16 mouse cellular contexts compared by ENCODE assay signal in genomic region chr11:107572551-107572950, GRCm38 (mm10). TPM values are rescaled to one million over a fixed set of nuclear protein-coding genes. Genes with fewer than 3 reads are reported as not detected.
DNase-seq lines count a peak whose midpoint lies in the region; ATAC-seq and TF ChIP-seq lines count a peak whose summit lies in the region.
"Had no signal": no experiment of that assay in that cellular context is flagged by ENCODE, and none has a peak within 500 bp of the region (broad histone marks: within the 10 kb centered on the region; RNA-seq: fewer than 3 reads in every experiment).

No protein-coding gene starts in this region.

- peaks cover 15% of the 10 kb centered on the region for H3K36me3 ChIP-seq in heart, embryonic 16.5 days (ENCODE audit: control insufficient read depth, insufficient read depth)
- peaks cover 81% of the 10 kb centered on the region for H3K36me3 ChIP-seq in megakaryocyte, embryonic 14.5 days (replicated peaks; ENCODE audit: low read length)
- H3K36me3 ChIP-seq in stomach, embryonic 15.5 days, result peaks cover 21% of the 10 kb centered on the region
- peaks cover 53% of the 10 kb centered on the region for H3K36me3 ChIP-seq in forebrain, embryonic 13.5 days (ENCODE audit: poor library complexity, severe bottlenecking)

- H3K27ac ChIP-seq in gastrocnemius, adult 2 months, result no peak overlapping the region
- peak overlapping the region; percentile 19; the same call in 1 of the 2 replicates for H3K27ac ChIP-seq in heart, embryonic 16.5 days (ENCODE audit: low read length)
- 0 out of 2 replicates have a peak overlapping the region, but pooled peaks have one; percentile 31 for H3K27ac ChIP-seq in stomach, embryonic 15.5 days
- no peak overlapping the region for H3K27ac ChIP-seq in forebrain, embryonic 13.5 days
- H3K27ac ChIP-seq: embryonic facial prominence, embryonic 10.5 days; heart, adult 2 months; hindbrain, embryonic 10.5 days; hindbrain, embryonic 14.5 days had no signal

- H3K4me2 ChIP-seq in heart, embryonic 16.5 days (ENCODE audit: low read depth, low read length), result no peak overlapping the region
- H3K4me2 ChIP-seq in stomach, embryonic 15.5 days, result no peak overlapping the region
- no peak overlapping the region for H3K4me2 ChIP-seq in forebrain, embryonic 13.5 days
- H3K4me2 ChIP-seq: hindbrain, embryonic 14.5 days had no signal

- TF ChIP-seq CTCF in gastrocnemius, adult 2 months (IDR thresholded peaks at IDR 0.05), result no peak

- H3K9me3 ChIP-seq in heart, embryonic 16.5 days (replicated peaks; ENCODE audit: control insufficient read depth, low read length), result no peaks in the 10 kb centered on the region
- no peaks in the 10 kb centered on the region for H3K9me3 ChIP-seq in megakaryocyte, embryonic 14.5 days
- no peaks in the 10 kb centered on the region for H3K9me3 ChIP-seq in stomach, embryonic 15.5 days
- H3K9me3 ChIP-seq in forebrain, embryonic 13.5 days (replicated peaks), result no peaks in the 10 kb centered on the region
- H3K9me3 ChIP-seq: G1E; hindbrain, embryonic 10.5 days had no signal

- no peak overlapping the region for H3K9ac ChIP-seq in heart, embryonic 16.5 days (ENCODE audit: low read length)
- no peak overlapping the region for H3K9ac ChIP-seq in stomach, embryonic 15.5 days
- no peak overlapping the region for H3K9ac ChIP-seq in forebrain, embryonic 13.5 days
- H3K9ac ChIP-seq: hindbrain, embryonic 14.5 days had no signal

- ATAC-seq in heart, embryonic 16.5 days (replicated peaks; ENCODE audit: extremely low read depth, insufficient read depth, low FRiP score), result no peak
- ATAC-seq in megakaryocyte, adult 5-6 weeks (ENCODE audit: poor library complexity, severe bottlenecking), result no peak
- no peak for ATAC-seq in stomach, embryonic 15.5 days (ENCODE audit: insufficient read depth, low FRiP score, low read depth)
- no peak for ATAC-seq in forebrain, embryonic 13.5 days
- ATAC-seq: CD4-positive, CD25-positive, alpha-beta regulatory T cell, adult 4 months; forebrain, embryonic 14.5 days had no signal

- WGBS in heart, embryonic 16.5 days, result 82% methylated on average over 3 of the region's 3 CpGs
- 82% methylated on average over 3 of the region's 3 CpGs for WGBS in stomach, embryonic 15.5 days
- WGBS in forebrain, embryonic 13.5 days, result 91% methylated on average over 3 of the region's 3 CpGs

- intact Hi-C loops in gastrocnemius, adult 2 months (cut with DNase I), result no loop called here
- intact Hi-C loops in heart, postnatal 36 days (cut with DNase I), result loop anchor here (10.0 kb wide), 1 partner anchor 58 kb away; no protein-coding TSS in a partner anchor

- H3K27me3 ChIP-seq in heart, embryonic 16.5 days (ENCODE audit: control insufficient read depth, insufficient read depth, low read length), result no peaks in the 10 kb centered on the region
- H3K27me3 ChIP-seq in megakaryocyte, embryonic 14.5 days (replicated peaks), result no peaks in the 10 kb centered on the region
- H3K27me3 ChIP-seq in stomach, embryonic 15.5 days (replicated peaks), result no peaks in the 10 kb centered on the region
- no peaks in the 10 kb centered on the region for H3K27me3 ChIP-seq in forebrain, embryonic 13.5 days

- peaks cover 30% of the 10 kb centered on the region for H3K4me1 ChIP-seq in heart, embryonic 16.5 days (ENCODE audit: control insufficient read depth, insufficient read depth, low read length)
- H3K4me1 ChIP-seq in megakaryocyte, embryonic 14.5 days, result peaks cover 58% of the 10 kb centered on the region
- H3K4me1 ChIP-seq in stomach, embryonic 15.5 days, result peaks cover 13% of the 10 kb centered on the region
- H3K4me1 ChIP-seq in forebrain, embryonic 13.5 days, result no peaks in the 10 kb centered on the region

- peak; percentile 35 for DNase-seq in gastrocnemius, adult 2 months
- no peak for DNase-seq in gastrocnemius, adult 18-20 months (ENCODE audit: low spot score)
- no peak for DNase-seq in heart, postnatal 36 days
- DNase-seq: B cell, adult 2 months had no signal

- H3K4me3 ChIP-seq in gastrocnemius, adult 2 months, result no peak overlapping the region
- H3K4me3 ChIP-seq in heart, embryonic 16.5 days (ENCODE audit: low read length), result no peak overlapping the region
- peak overlapping the region; percentile 30 for H3K4me3 ChIP-seq in megakaryocyte, embryonic 14.5 days (replicated peaks)
- no peak overlapping the region for H3K4me3 ChIP-seq in stomach, embryonic 15.5 days (replicated peaks)
- no peak overlapping the region for H3K4me3 ChIP-seq in forebrain, embryonic 13.5 days
- H3K4me3 ChIP-seq: embryonic facial prominence, embryonic 10.5 days; heart, adult 2 months; hindbrain, embryonic 10.5 days had no signal

RNA-seq across cellular contexts. Expression of gene Helz, which starts 24.8 kb away (rescaled TPM):
- 10 to 100 TPM; 16.2 to 21.1 TPM for total RNA-seq in gastrocnemius, adult 2 months (2021)
- 10 to 100 TPM; 17.6 to 18.2 TPM for total RNA-seq in gastrocnemius, adult 18-20 months (2021)
- polyA plus RNA-seq in heart, embryonic 16.5 days (2015; fragmentation: Nextera tagmentation; extraction: Ambion mirVana), result 13.9 TPM in 2 replicates
- 10 to 100 TPM; 24.4 to 27.7 TPM for total RNA-seq in heart, postnatal 36 days (2021)
- 99.4 and 174 TPM in 2 replicates for polyA plus RNA-seq in megakaryocyte, embryonic 14.5 days (2012; ENCODE audit: insufficient read depth, low replicate concordance)
- 16.7 and 24.6 TPM in 2 replicates for total RNA-seq in megakaryocyte, adult 5-6 weeks (2015)
- total RNA-seq in megakaryocyte, adult 5-6 weeks (2017), result 16.3 and 19.3 TPM in 2 replicates
- 15.7 and 17.3 TPM in 2 replicates for polyA plus RNA-seq in stomach, embryonic 15.5 days (2015; fragmentation: Nextera tagmentation; extraction: Ambion mirVana)
- polyA plus RNA-seq in forebrain, embryonic 13.5 days (2015; fragmentation: Nextera tagmentation; extraction: Ambion mirVana), result 15.6 and 15.9 TPM in 2 replicates

Comparison
In these comparisons a context has a peak if more than half of its experiments do, and no peak if none do; other contexts are left out.
1. H3K27ac ChIP-seq: peak in heart, embryonic 16.5 days (single experiment) and stomach, embryonic 15.5 days (single experiment); none in gastrocnemius, adult 2 months (single experiment) and forebrain, embryonic 13.5 days (single experiment).